Mouse (Mus musculus) WW6 (cell line): ENCODE measurements around the gene Gm28048.

Experiments
- DNase-seq: peaks from one replicate; pipeline ENCODE4 v3.0.0-alpha.2; 2013; ENCODE audit warnings: low read depth, low spot score

Gm28048 gene

DNA sequence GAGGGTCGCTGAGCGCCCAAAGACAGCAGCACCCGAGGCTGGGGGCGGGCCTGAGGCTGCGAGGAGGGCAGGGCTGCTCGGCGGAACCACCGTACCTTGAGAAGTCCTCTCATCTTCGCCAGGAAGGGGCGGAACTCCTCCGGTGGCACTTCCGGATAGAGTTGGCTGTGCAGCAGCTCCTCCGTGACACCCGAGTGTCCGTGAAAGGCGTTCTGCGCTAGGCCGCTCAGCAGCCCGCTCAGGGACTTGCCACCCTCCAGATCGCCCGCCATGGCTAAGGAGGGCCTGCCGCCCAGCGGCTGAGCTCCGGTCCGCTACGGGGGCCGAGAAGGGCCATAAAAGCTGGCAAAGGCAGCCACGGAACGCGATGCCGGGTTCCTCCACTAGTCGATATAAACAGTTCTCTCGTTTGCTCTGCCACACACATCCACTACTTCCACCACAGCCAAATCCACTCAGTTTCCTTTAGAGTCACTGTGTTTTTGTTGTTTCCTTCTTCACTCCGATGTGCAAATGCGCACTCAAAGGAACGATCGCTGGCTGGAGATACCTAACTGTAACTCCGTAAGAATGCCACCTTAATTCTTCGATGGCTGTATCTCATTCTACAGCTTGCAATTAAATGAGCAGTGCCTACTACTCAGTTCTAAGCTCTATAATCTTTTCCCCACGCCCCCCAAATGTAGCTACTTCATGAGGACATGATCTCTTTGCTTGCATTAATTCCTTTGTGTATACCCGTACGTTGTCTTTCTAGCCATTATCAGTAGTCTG is at the start of gene Gm28048, which contains the start of gene Commd1:
Gene Gm28048 (minus strand): TSS at position 107 of the 774 bp plus-strand sequence.
Gene Commd1 (minus strand): TSS at position 399 of the 774 bp plus-strand sequence.
- DNase-seq, result peak; percentile 94

DNA sequence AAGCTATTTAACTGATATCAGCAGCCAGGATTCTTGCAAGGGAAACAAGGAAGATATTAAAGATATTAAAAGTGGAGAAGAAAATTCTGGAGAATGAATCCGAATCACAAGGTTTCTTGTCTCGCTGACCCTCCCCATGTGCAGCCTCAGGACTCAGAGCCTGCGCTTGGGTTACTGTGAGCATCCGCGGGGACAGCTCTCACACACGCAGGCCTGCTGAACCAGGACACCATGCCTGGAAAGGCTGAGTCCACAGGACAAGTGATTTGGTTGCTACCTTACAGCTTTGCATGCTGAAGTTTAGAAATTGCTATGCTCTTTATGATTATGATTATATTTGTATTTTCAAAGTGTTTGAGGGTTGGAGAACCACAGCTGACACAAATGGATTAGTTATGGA is 47.5 kb upstream of the Gm28048 start:
- DNase-seq, result no peak

DNA sequence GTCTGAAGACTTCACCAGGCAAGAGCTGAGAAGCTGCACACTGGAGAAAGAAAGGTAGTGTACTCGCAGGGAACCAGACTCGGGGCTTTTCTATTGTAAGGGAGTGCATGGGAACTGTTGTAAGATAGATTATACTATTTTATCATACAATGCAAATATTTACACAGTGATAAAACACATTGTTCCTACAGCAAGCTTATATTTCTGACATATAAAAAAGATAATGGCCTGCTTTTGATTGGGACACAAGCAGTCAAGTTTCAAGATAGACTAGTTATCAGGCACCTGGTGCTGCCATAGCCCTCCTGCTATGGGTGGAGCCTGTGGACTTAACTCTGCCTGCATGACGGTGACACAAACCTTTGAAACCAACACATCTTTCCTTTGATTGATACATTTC is 47.1 kb upstream of the Gm28048 start:
- no peak for DNase-seq

DNA sequence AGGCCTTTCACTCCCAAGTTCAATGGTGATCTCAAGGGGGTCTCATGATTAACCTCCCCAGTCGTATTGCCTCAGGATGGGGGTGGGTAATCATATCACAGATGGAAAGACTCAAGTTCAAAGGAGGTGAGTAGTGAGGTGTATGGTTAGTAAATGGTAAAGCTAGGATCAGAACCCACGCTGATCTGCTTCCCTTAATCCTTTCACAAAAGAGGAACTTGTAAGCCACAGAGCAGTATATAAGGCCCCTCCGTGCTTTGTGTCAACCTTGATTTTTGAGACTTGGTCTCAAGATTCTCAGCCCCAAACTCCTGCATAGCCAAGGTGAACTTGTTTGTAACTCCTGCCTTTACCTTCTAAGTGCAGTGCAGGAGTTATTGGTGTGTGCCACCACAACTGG is 42.3 kb upstream of the Gm28048 start:
- no peak for DNase-seq

DNA sequence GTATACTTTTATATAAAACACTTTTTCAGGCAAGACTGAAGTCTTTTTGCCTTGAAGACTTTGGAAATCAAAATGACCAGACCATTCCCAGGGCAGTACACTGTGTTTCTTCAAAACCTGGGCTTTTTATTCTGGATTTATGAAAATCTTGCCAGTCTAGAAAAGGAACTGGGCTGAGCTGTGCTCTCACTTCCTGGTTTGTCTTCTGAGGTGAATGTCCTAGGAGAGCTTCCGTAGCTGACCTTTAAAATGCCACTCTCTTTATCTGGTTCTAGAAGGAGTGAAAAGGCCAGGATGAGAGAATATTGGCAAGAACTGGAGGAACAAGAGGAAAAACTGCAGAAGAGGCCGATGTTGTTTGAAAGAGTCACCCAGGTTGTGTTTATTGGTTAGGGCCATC is 41.3 kb upstream of the Gm28048 start:
- no peak for DNase-seq

DNA sequence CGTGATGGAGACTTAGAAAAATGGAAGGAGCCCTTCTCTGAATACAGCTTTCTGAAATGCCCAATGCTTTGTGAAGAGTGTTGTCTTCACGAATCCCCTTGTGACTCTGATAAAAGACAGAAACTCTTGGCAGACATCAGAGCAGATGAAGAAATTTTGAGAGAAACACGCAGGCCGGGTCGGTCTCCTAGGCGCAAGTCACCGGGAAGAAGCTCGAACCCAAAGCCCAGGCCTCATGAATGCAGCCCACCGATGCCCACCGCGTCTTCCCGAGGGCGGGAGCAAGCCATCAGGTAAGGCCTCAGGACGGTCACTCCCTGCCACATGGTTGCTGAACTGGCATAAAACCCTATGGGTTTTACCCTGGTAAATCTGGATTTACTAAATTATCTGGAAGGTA is 39.0 kb upstream of the Gm28048 start:
- no peak for DNase-seq

DNA sequence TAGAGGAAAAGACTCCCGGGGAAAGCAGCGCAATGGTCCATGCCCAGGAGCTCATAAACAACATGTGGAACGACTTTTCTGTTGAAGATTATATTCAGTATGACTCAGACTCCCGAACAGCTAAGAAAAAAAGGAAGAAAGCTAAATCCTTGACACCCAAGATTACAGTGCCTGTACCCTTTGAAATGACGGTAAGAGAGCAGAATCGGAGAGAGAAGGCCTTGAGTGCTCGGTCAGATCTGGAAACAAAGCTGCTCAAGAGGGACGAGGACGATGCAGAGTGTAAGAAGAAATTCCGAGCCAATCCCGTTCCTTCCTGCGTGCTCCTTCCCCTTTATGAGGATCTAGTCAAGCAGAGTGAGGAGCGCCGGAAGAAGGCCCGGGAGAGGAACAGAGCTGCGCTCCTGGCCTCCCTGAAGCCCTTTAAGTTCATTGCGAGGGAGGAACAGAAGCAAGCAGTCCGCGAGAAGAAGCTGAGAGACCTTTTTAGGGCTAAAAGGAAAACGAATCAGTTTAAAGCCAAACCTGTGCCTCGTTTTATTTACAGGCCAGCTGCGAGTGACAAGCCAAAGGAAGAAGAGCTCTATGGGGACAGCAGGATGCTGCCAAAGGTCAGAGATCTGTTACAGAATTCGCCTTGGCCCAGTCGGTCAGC is 38.4 kb upstream of the Gm28048 start:
- DNase-seq, result no peak

DNA sequence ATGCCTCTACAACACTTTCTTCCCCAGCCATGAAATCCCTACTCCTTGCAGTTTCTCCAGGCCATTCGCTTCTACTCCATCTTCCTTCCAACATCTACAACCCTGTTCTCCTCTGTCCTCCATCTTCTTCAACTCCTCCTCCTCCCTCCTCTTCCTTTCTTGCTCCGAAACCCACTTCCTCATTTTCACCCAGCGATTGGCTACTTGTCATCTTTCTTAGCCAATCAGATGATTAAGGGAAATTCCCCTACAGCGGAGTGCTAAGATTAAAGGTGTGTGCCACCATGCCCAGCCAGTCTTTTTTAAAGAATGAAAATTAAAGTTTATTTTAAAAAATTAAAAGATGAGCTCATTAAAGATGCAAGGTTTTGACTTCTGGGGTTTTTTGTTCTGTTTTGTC is 36.1 kb upstream of the Gm28048 start:
- DNase-seq, result no peak

DNA sequence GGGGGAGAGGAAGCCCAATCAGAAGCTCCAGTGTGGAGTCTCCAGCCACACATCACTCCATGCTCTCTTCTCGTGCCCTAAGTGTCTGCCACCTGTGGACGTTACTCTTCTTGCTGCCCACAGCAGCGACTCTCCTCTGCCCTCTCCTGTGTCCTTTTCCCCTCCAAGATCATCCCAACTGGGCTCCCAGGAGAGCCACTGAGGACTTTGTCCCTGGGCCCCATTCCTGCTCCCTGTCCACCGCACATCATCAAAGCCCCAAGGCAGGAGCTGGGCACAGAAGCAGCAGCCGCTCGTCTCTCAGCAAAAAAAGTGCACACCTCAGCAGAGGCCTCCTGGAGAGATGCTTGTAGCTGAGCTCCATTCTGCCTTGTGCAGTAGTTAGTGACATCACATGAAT is 33.1 kb upstream of the Gm28048 start:
- DNase-seq, result no peak

DNA sequence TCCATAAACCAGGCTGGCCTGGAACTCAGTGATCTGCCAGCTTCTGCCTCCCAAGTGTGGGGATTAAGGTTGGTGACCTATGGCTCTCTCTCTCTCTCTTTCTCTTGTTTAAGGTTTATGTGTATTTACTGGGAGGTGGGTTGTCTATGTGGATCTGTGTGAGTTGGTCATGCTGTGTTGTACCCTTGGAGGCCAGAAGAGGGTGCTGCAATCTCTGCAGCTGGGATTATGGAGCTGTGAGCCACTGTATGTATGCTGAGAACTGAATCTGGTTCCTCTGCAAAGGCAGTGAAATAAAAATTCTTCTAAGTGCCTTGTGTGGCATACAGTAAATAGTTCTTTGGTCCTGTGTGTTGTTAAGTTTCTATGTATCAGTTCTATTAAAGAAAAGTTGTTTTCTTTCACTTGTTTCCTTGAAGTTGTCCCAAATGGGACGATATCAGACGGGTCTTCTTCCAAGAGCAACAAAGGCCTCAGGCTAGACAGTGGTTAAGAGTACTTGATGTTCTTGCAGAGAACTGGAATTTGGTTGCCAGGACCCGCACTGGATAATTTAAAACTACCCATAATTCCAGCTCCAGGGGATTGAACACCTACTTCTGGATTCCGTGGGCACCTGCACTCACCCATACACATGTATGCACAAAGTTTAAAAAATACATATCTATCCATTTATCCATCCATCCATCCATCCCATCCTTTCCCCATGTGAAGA is 31.8 kb upstream of the Gm28048 start:
- peak; percentile 34 for DNase-seq

DNA sequence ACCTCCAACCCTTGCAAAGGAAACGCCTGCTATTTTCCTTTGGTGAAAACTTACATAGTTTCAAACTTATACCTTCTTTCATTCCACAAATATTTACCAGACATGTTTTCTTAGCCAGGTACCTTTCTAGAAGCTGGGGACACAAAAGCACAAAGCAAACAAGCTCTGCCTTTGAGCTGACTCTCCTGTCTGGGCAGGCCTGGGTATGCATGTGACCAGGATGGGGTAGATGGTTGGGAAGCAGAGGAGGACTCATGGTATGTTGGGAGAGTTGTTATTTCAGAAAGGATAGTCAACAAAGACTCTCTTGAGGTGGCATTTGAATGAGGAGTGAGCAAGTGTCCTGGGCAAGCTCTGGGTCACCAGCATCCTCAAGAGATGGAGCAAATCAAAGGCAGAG is 31.2 kb upstream of the Gm28048 start:
- DNase-seq, result no peak

DNA sequence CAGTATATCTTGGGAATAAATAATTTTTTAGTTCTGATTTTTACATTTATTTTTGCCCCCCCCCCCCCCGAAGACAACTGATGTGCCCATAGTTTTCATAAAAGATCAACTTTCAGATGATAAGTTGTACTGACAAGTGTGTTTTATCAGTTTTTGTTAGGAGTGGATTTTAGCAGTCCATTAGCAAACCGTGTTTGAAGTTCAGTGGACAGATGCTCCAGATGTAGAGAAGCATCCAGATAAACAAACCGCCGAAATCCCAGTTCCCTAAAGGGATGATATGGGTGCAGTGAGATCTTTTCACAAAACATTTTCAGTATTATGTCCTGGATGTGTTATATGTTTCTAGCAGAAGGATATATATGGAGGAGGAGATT is 26.9 kb upstream of the Gm28048 start:
- DNase-seq, result no peak

DNA sequence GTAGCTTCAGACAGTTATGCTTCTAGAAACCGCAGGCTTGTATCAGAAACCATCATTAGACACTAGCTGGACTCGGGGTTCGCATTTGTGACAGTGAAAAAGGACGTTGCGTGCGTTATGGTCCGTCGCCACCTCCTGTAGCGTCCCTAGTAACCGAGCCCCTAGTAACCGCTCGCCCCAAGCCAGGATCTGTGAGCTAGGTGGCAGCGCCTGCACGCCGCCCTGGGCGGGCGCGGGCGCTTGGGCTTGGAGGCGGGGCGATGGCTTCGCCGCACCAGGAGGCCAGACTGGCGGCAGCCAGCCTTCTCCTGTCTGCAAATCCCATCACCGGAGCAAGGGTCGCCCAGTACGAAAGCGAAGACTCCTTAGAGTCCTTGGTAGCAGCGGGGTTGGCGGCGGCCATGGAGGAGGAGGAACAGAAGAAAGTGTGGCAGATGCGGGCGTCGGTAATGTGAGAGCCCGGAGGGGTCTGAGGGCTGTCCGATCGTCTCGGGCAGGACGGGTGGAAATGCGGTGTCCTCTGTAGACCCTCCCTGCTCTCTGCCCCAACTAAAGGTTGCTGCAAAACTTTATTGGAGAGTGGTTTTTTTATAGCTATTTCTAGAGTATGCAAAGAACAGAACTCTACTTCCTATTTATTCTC is 26.4 kb upstream of the Gm28048 start:
- peak; percentile 90 for DNase-seq

DNA sequence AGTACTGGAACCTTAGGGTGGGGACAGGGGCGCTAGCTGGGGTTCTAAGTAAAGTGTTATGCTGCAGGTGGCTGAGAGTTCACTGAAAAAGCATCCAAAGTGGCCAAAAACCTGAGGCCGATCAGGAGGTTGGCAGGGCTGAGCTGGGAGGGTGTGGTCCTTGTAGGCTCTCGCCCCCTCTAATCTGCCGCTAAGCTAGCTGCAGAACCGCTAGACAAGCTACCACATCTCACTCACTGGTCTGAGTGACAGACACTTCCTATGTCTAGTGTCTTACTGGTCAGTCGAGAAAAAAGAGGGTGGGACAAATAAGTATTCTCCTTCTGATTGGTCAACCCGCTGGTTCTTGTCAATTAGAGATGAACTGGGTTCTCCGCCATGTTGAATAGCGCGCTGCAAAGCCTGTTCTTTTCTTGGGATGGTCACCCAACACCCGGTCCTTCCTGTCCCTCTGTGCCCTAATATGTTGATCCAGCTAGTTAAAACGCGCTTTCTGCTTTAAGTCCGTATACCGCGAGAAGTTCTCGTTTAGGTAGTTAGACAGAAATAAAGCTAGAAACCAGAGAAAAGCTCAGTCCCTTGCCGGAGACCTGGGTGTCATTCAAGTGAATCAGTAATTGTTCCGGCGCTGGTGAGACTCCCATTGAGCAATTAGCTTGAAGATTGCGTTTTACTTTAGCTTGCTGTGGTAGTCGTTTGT is 25.7 kb upstream of the Gm28048 start, which contains the start of gene Fam161a:
Gene Fam161a (plus strand): TSS at position 51 of the 700 bp plus-strand sequence.
- DNase-seq, result peak; percentile 92

DNA sequence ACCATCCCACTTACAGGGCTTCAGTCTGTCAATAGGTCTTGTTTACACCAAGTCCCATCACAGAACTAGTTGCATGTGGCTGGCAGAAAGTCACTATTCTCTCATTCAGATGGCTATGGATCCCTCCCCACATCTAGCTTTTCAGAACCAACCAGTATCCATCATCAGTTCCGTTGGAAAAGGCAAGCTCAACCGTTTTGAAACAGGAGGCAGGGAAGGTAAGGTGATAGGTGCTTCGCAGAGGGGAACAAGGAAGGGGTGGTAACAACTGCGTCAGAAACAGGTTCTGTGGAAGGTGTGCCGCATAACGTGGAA is 25.2 kb upstream of the Gm28048 start:
- DNase-seq, result peak; percentile 38

DNA sequence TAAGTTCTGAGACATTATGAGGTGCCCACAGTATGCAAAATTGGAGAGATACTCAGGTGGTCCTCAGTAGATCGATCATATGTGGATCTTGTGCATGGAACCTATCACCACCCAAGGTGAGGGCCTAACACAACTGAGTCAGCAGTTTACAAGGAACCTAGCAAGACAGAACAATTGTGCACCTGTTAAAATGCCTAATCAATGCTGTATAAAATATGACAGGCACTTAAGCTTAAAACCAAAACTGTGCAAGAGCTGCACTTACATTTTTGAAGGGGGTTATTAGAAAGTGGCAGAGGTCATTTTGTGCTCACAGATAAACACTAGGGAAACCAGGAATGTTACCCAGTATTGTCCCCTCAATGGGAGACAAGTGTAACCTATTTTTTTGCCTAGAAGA is 23.4 kb upstream of the Gm28048 start:
- no peak for DNase-seq

DNA sequence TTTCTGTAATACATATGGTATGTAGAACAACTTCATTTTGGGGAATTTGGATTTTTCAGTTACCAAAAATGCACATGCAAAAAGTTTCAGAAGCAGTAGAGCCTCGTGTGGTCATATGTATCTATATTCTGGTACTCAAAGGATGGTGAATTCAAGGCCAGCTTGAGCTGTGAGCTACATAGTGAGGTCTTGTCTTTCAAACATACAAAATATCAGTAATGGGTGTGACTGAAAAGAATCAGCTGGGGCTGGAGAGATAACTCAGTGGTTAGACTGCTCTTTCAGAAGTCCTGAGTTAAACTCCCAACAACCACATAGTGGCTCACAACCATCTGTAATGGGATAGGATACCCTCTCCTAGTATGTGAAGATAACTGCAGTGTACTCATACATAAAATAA is 16.4 kb upstream of the Gm28048 start:
- no peak for DNase-seq

DNA sequence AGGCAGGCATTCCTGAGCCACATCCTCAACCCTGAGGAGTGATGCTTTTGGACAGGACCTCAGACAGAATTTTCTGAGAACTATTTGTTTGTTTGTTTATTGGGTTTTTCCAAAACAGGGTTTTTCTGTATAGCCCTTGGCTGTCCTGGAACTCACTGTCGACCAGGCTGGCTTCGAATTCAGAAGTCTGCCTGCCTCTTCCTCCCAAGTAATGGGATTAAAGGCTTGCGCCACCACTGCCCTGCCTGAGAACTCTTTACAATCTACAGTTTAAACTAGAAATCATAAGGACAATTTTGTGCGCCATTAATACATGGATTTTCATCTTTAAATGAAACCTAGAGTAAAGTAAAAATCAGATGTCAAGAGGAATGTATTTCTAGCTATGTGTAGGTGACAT is 13.6 kb upstream of the Gm28048 start:
- DNase-seq, result no peak

DNA sequence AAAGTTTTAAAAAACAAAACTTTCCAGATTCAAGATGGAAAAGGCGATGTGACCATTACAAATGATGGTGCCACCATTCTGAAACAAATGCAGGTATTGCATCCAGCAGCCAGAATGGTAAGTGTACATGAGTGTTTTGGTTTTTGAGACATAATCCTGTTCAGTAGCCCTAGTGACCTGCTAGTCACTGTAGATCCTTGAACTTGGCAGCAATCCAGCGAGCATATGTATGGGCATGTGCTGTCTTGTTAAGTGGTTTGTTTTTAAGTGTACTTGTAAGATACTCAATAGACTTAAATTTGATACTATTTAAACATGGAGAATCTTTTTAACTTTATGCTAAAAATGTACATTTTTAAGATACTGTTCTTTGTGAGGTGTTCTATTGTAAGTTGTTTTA is 12.4 kb upstream of the Gm28048 start:
- DNase-seq, result no peak

DNA sequence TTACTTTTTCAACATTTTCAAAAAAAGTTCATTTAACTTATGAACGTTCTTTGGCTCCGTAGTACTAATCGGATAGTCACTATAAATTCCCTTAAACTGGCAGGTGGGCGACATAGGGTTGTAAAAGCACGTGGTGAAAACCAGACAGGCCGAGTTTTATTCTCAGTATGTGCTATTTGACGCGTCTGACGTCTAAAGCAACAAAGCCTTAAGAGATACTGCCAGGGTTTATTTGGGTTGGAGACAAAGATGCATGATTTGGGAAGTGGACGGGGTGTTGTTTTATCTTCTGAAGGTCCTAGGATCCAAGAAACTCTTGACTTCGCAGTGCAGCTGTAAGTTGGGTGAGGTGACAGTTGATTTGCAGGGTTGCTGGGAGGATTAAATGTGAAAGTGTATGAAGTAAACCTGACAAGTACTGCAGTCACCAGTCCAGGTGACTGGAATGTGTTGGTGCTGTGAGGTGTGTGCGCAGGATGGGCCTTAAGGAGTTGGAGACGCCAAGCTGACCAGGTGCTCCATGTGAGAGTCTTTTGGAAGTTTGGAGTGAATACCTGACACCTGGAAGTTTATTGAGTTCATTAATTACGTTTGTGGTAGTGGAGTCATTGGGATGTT is 9.4 kb upstream of the Gm28048 start:
- no peak for DNase-seq
